Mouse (Mus musculus) adrenal gland, postnatal 25 days (tissue): Measurements from ENCODE around the gene Raly. TPM values are rescaled to one million over a fixed set of nuclear protein-coding genes. Genes with fewer than 3 reads are reported as not detected.

ENCODE experiments used
- DNase-seq: peaks from one replicate; pipeline ENCODE4 v3.0.0; 2021; ENCODE audit warnings: mixed read lengths
- long read RNA-seq: library from polyadenylated mRNA; stranded (forward); transcript quantifications from one replicate; pipeline ENCODE4 v2.0.0, GENCODE M21; 2021
- total RNA-seq: library from RNA; stranded (reverse); gene quantifications from 2 replicates; pipeline ENCODE4 v1.2.3, GENCODE M21; 2021

Raly gene
- 196 and 201 TPM in 2 replicates for total RNA-seq
- long read RNA-seq, partial matches to known transcripts, result 0 of 3 reads
- long read RNA-seq, other reads (novel, unspliced or antisense), result 0 of 3 reads

- DNase-seq, result peak; percentile 98
Measured at GRCm38 (mm10) chr2:154790656-154791483, at the start of gene Raly, which contains the start of gene a. Gene Raly, plus strand, starts transcription at chr2:154791096. Gene a, plus strand, starts transcription at chr2:154791402.

- DNase-seq, result peak; percentile 28
Measured at GRCm38 (mm10) chr2:154742911-154743819, 47.7 kb upstream of the Raly start.

- DNase-seq, result no peak
Measured at GRCm38 (mm10) chr2:154743915-154744314, 47.0 kb upstream of the Raly start.

- no peak for DNase-seq
Measured at GRCm38 (mm10) chr2:154748383-154748782, 42.5 kb upstream of the Raly start.

- peak; percentile 37 for DNase-seq
Measured at GRCm38 (mm10) chr2:154749046-154750036, 41.6 kb upstream of the Raly start.

- peak; percentile 71 for DNase-seq
Measured at GRCm38 (mm10) chr2:154751924-154752323, 39.0 kb upstream of the Raly start.

- DNase-seq, result no peak
Measured at GRCm38 (mm10) chr2:154754068-154754560, 36.8 kb upstream of the Raly start.

GRCm38 (mm10) chr2:154755791-154756190, 35.1 kb upstream of the Raly start:
- no peak for DNase-seq

GRCm38 (mm10) chr2:154757691-154758090, 33.2 kb upstream of the Raly start:
- no peak for DNase-seq

- DNase-seq, result no peak
Measured at GRCm38 (mm10) chr2:154758454-154758853, 32.4 kb upstream of the Raly start.

GRCm38 (mm10) chr2:154763226-154763625, 27.7 kb upstream of the Raly start:
- DNase-seq, result no peak

- DNase-seq, result no peak
Measured at GRCm38 (mm10) chr2:154764828-154765497, 25.9 kb upstream of the Raly start.

GRCm38 (mm10) chr2:154765554-154766008, 25.3 kb upstream of the Raly start:
- DNase-seq, result no peak

- DNase-seq, result no peak
Measured at GRCm38 (mm10) chr2:154767051-154767450, 23.8 kb upstream of the Raly start.

GRCm38 (mm10) chr2:154769930-154770329, 21.0 kb upstream of the Raly start, which contains the start of gene Gm14214:
Gene Gm14214, minus strand, starts transcription at chr2:154770030.
- no peak for DNase-seq

GRCm38 (mm10) chr2:154771604-154772003, 19.3 kb upstream of the Raly start:
- DNase-seq, result no peak

- DNase-seq, result no peak
Measured at GRCm38 (mm10) chr2:154774032-154774431, 16.9 kb upstream of the Raly start.

- peak; percentile 63 for DNase-seq
Measured at GRCm38 (mm10) chr2:154776496-154776895, 14.4 kb upstream of the Raly start.

GRCm38 (mm10) chr2:154779648-154780047, 11.2 kb upstream of the Raly start:
- DNase-seq, result no peak

- no peak for DNase-seq
Measured at GRCm38 (mm10) chr2:154782361-154782760, 8.5 kb upstream of the Raly start.
